Mouse (Mus musculus) ES-E14 (cell line): Measurements from ENCODE around the gene Eif2ak4.

Source experiments
- CHD2 ChIP-seq: IDR thresholded peaks from 2 replicates; pipeline ENCODE4 v1.6.1; 2014; ENCODE audit warnings: mild to moderate bottlenecking, low read depth, low read length, inconsistent platforms
- HCFC1 ChIP-seq: IDR thresholded peaks from 2 replicates; pipeline ENCODE4 v1.6.1; 2012; ENCODE audit warnings: low read length, inconsistent platforms, borderline replicate concordance; ENCODE audit not compliant: insufficient read depth
- MAFK ChIP-seq: IDR thresholded peaks from 2 replicates; pipeline ENCODE4 v1.6.1; 2014; ENCODE audit warnings: mild to moderate bottlenecking, low read depth, low read length, inconsistent platforms; ENCODE audit not compliant: insufficient read depth
- ZC3H11A ChIP-seq: IDR thresholded peaks from 2 replicates; pipeline ENCODE4 v1.6.1; 2012; ENCODE audit warnings: low read depth, mild to moderate bottlenecking, inconsistent platforms, low read length, borderline replicate concordance
- ZNF384 ChIP-seq: IDR thresholded peaks from 2 replicates; pipeline ENCODE4 v1.6.1; 2012; ENCODE audit warnings: low read depth, low read length, inconsistent platforms

DNA sequence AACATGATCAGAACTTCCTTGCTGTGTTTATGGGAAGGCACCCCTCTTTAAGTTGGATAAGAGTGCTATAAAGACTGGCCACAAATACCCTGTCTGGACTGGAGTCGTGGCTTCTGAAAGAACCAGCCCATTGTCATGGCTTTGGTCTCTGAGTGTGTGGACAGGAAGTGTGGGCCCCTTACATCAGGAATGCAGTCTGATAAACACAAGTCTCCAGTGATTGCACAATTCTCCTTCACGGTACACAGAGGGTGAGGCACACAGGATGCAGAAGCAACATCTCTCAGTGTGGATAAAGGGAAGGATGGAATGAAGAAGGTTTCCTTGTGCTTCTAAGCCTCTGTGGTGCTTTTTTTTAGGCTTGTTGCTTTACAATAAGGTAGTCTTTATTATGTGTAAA, 133.8 kb downstream of the Eif2ak4 start:
- TF ChIP-seq ZC3H11A = no peak
- TF ChIP-seq MAFK = no peak
- no peak for TF ChIP-seq CHD2
- no peak for TF ChIP-seq HCFC1
- TF ChIP-seq ZNF384 = no peak
